Mouse (Mus musculus) kidney, embryonic 15.5 days (tissue): ENCODE data around the gene Itpkb. TPM values are rescaled to one million over a fixed set of nuclear protein-coding genes. Genes with fewer than 3 reads are reported as not detected.

Source experiments
- ATAC-seq: fragments of 200-750 bp; cut with Nextera tagmentation; replicated peaks from 2 replicates; pipeline ENCODE4 v1.8.0; 2017; ENCODE audit warnings: moderate TSS enrichment; ENCODE audit not compliant: low FRiP score
- H3K27ac ChIP-seq: fragments of 300-500 bp; sonication (generic); 2 replicates; pipeline ENCODE4 v1.5.1; 2015; ENCODE audit warnings: mild to moderate bottlenecking, inconsistent platforms
- H3K27me3 ChIP-seq: fragments of 300-500 bp; sonication (generic); 2 replicates; pipeline ENCODE4 v1.6.1; 2015; ENCODE audit warnings: inconsistent platforms
- H3K36me3 ChIP-seq: fragments of 300-500 bp; sonication (generic); 2 replicates; pipeline ENCODE4 v1.6.1; 2015; ENCODE audit warnings: inconsistent platforms
- H3K4me1 ChIP-seq: fragments of 300-500 bp; sonication (generic); 2 replicates; pipeline ENCODE4 v1.6.1; 2015; ENCODE audit warnings: inconsistent platforms
- H3K4me2 ChIP-seq: fragments of 300-500 bp; sonication (generic); 2 replicates; pipeline ENCODE4 v1.6.1; 2015; ENCODE audit warnings: moderate library complexity, mild to moderate bottlenecking, inconsistent platforms
- H3K4me3 ChIP-seq: fragments of 300-500 bp; sonication (generic); replicated peaks from 2 replicates; pipeline ENCODE4 v1.5.1; 2015; ENCODE audit warnings: mild to moderate bottlenecking, inconsistent platforms
- H3K9ac ChIP-seq: fragments of 300-500 bp; sonication (generic); 2 replicates; pipeline ENCODE4 v1.6.1; 2015; ENCODE audit warnings: mild to moderate bottlenecking, inconsistent platforms
- H3K9me3 ChIP-seq: fragments of 300-500 bp; sonication (generic); replicated peaks from 2 replicates; pipeline ENCODE4 v1.6.1; 2016; ENCODE audit warnings: inconsistent platforms
- WGBS: fragments of 180-500 bp; shearing (Covaris S2); methylation state at CpG from one replicate; pipeline ENCODE4 v1.1.7; 2015; ENCODE audit warnings: mixed read lengths; 5-methylcytosine and 5-hydroxymethylcytosine counted together
- polyA plus RNA-seq: library from polyadenylated mRNA; unstranded; fragments of >200 nt; fragmentation: Nextera tagmentation; extraction: Ambion mirVana; gene quantifications from 2 replicates; pipeline ENCODE4 v1.2.1, GENCODE M21; 2015

Itpkb gene
- polyA plus RNA-seq, 1 experiment from 2014 or later, result 9.4 TPM

GRCm38 (mm10) chr1:180300997-180301396, 29.3 kb upstream of the Itpkb start:
- no peaks in the 10 kb centered on the region for H3K9me3 ChIP-seq
- H3K4me1 ChIP-seq, result 0 out of 2 replicates have a peak, but pooled peaks cover 3% of the 10 kb centered on the region
- no peak for ATAC-seq
- no peak overlapping the region for H3K9ac ChIP-seq
- no peak overlapping the region for H3K27ac ChIP-seq
- no peak overlapping the region for H3K4me3 ChIP-seq
- no peaks in the 10 kb centered on the region for H3K27me3 ChIP-seq
- H3K4me2 ChIP-seq, result no peak overlapping the region
- no peaks in the 10 kb centered on the region for H3K36me3 ChIP-seq
- 47% methylated on average over 4 of the region's 4 CpGs for whole genome bisulfite sequencing

DNA sequence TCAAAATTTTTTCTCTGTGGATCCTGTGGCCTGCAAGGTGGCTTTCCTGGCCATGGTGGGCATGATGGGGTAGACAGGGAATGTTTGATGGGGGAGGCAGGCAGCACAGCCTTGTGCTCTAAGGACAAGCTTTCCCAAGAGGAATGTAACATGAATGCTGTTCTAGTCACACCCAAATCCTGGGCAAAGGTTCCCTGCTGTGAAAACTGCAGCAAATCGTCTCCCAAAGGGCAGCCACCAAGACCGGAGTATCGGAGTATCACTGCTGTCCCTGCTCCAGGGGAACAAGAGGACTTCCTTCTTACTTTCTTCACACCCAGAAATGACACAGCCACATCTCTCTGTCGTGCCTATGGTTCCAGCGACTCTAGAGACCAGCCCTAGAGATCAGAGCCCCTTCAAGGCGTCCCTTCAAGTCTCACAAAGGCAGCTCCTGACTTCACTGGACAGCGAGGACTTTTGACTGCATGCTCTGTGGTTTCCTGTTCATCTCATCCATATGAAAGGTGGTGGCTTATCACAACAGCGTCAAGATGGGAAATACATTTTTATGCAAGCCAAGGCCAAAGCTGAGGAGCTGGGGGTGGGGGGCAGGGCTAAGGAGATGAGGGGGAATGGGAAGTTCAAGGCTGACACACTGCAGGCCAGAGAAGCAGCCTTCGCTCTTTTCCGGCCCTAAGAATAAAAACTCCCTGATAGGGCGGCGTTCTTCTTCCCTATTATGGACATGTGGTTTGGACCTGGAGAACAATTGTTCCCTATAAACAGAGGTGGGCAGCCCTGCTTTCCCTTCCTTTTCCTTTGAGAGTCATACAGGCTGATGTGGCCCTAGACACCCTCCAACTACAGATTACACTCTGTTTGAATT, 27.8 kb upstream of the Itpkb start:
- Histone ChIP-seq H3K36me3 (no peaks in the 10 kb centered on the region), H3K4me3 (no peak overlapping the region), H3K4me1 (peaks cover 5% of the 10 kb centered on the region; the same call in 1 of the 2 replicates), H3K9ac (no peak overlapping the region), H3K4me2 (no peak overlapping the region), H3K27me3 (no peaks in the 10 kb centered on the region), H3K27ac (peak overlapping the region; percentile 63), H3K9me3 (no peaks in the 10 kb centered on the region)
- 63% methylated on average over 12 of the region's 12 CpGs for WGBS
- no peak for ATAC-seq

DNA sequence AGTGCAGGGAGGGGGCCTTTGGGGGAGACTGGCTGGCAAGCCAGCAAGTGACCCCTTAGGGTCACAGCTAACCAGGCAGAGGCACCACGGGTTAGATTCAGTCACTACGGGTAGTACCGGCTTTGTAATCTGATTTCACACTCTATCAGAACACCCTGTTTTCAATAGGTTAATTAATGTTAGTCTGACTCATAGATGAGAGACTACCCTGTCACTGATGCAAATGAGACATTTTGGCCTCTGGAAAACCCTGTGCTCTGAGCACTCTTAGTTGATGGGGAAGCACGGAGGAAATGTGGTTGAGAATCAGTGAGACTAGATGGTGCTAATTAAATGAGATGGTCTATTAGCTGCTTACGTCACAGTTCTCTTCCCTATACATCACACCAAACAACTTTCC, 26.7 kb upstream of the Itpkb start:
- no peaks in the 10 kb centered on the region for H3K36me3 ChIP-seq
- no peaks in the 10 kb centered on the region for H3K27me3 ChIP-seq
- H3K9ac ChIP-seq, result no peak overlapping the region
- no peak overlapping the region for H3K4me3 ChIP-seq
- no peaks in the 10 kb centered on the region for H3K9me3 ChIP-seq
- H3K27ac ChIP-seq, result no peak overlapping the region; the same call in 1 of the 2 replicates
- WGBS, result 69% methylated on average over 5 of the region's 5 CpGs
- H3K4me2 ChIP-seq, result no peak overlapping the region
- H3K4me1 ChIP-seq, result peaks cover 8% of the 10 kb centered on the region; the same call in 1 of the 2 replicates
- ATAC-seq, result no peak

- H3K4me3 ChIP-seq, result no peak overlapping the region
- H3K36me3 ChIP-seq, result no peaks in the 10 kb centered on the region
- no peak overlapping the region for H3K9ac ChIP-seq
- no peaks in the 10 kb centered on the region for H3K9me3 ChIP-seq
- H3K4me1 ChIP-seq, result peaks cover 8% of the 10 kb centered on the region; the same call in 1 of the 2 replicates
- no peak for ATAC-seq
- 67% methylated on average over 9 of the region's 9 CpGs for WGBS
- H3K27ac ChIP-seq, result no peak overlapping the region
- H3K4me2 ChIP-seq, result no peak overlapping the region
- H3K27me3 ChIP-seq, result no peaks in the 10 kb centered on the region
These were observed 23.4 kb upstream of the Itpkb start for GRCm38 (mm10) chr1:180306889-180307288.

GRCm38 (mm10) chr1:180307661-180308060, 22.6 kb upstream of the Itpkb start:
- Histone ChIP-seq H3K27ac (no peak overlapping the region), H3K9me3 (no peaks in the 10 kb centered on the region), H3K4me1 (peaks cover 11% of the 10 kb centered on the region), H3K27me3 (no peaks in the 10 kb centered on the region), H3K4me2 (no peak overlapping the region), H3K9ac (no peak overlapping the region), H3K36me3 (no peaks in the 10 kb centered on the region), H3K4me3 (no peak overlapping the region)
- ATAC-seq, result no peak
- WGBS, result 58% methylated on average over 2 of the region's 2 CpGs

DNA sequence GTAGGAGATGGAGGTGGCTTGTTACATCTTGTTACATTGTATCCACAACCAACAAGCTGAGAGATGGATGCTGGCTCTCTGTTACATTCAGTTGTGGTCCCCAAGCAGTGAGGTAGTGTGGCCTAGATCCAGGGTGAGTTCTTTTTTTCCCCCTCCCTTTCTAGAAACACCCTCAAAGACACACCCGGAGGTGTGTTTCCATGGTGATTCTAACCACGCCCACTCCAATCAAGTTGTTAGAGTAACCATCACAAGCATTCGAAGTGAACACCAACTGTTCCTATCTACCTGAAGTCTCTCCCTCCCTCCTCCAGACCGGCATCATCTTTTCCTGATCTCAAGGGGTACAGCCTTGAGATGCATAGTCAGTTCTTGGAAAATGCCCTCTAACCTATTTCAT, 21.4 kb upstream of the Itpkb start:
- H3K27me3 ChIP-seq, result no peaks in the 10 kb centered on the region
- H3K4me3 ChIP-seq, result no peak overlapping the region
- no peak overlapping the region for H3K4me2 ChIP-seq
- H3K9me3 ChIP-seq, result no peaks in the 10 kb centered on the region
- no peak for ATAC-seq
- H3K36me3 ChIP-seq, result no peaks in the 10 kb centered on the region
- H3K27ac ChIP-seq, result no peak overlapping the region
- H3K9ac ChIP-seq, result no peak overlapping the region
- H3K4me1 ChIP-seq, result peaks cover 23% of the 10 kb centered on the region
- 57% methylated on average over 4 of the region's 4 CpGs for WGBS

GRCm38 (mm10) chr1:180312286-180312685, 18.0 kb upstream of the Itpkb start:
- 71% methylated on average over 6 of the region's 6 CpGs for WGBS
- Histone ChIP-seq H3K36me3 (no peaks in the 10 kb centered on the region), H3K27me3 (no peaks in the 10 kb centered on the region), H3K4me2 (no peak overlapping the region), H3K9ac (no peak overlapping the region), H3K9me3 (no peaks in the 10 kb centered on the region), H3K27ac (0 out of 2 replicates have a peak overlapping the region, but pooled peaks have one; percentile 56), H3K4me1 (peaks cover 26% of the 10 kb centered on the region), H3K4me3 (no peak overlapping the region)
- no peak for ATAC-seq

DNA sequence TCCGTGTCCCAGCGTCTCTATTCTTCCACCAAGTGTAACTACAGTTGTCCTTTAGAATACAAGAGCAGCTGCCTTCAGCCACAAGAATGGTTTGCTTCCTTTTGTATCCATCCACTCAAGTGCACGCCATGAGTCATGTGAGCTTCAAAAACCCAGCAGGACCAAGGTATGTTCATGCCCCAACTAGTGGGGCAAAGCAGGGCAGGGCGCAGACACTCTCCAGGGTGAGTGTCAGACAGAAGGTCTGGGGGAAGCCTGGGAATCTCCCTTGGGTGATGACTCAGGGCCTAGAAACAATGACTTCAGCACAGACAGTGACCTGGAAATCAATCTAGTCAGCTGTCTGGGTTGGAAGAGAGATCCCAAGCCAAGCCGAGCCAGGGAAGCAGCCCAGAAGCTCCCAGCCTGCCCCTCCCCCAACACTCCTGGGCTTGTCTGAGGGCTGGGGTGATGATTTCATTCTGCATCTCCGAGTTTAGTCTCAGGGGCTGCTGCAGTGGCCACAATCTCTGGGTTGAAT, 17.4 kb upstream of the Itpkb start:
- no peaks in the 10 kb centered on the region for H3K27me3 ChIP-seq
- no peaks in the 10 kb centered on the region for H3K36me3 ChIP-seq
- peak overlapping the region; percentile 62; the same call in 1 of the 2 replicates for H3K4me2 ChIP-seq
- WGBS, result 48% methylated on average over 6 of the region's 6 CpGs
- H3K27ac ChIP-seq, result 0 out of 2 replicates have a peak overlapping the region, but pooled peaks have one; percentile 56
- no peak overlapping the region for H3K9ac ChIP-seq
- peak; percentile 58; the same call in 1 of the 2 replicates for ATAC-seq
- H3K4me1 ChIP-seq, result peaks cover 21% of the 10 kb centered on the region
- no peaks in the 10 kb centered on the region for H3K9me3 ChIP-seq
- H3K4me3 ChIP-seq, result no peak overlapping the region

DNA sequence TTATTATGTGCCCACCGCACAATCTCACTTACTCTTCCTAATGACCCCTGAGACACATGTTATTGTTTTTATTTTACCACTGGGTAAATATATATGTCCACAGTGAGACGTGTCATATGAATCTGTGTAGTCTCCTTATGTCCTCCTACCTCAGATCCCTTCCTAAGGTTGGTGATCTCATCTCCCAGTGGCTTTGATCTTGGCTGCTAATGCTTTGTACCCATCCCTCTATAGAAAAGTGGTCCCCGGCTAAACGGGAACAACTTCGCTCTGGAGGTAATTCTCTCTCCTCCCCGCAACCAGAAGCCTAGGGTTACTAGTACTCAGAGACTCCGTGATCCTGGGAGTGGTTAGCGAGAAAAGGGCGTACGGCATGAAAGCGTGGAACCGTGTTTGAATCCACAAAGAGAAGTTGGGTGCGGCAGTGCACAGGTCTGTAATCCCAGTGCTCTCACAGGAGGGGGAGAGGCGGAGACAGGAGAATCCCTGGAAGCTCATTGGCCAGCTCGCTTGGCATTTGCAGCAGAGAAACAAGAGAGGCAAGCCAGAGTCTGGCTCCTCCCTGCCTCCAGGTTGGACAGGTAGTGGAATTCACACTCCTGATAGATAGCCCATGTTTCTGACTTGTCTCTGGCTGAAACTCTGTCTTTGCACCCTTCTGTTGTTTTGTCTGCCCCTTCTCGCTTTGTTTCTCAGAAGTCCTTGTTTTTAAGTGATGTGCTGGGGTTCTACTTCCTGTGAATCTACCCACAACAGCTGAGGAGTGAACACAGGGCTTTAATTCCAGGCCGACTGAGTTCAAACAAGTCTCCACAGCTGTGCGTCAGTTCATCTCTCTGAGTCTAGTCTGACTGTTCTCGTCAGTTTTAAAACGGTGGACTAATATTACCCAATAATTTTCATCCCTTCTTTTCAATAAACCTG, 16.5 kb upstream of the Itpkb start:
- H3K27ac ChIP-seq, result no peak overlapping the region
- no peaks in the 10 kb centered on the region for H3K27me3 ChIP-seq
- H3K9me3 ChIP-seq, result no peaks in the 10 kb centered on the region
- H3K9ac ChIP-seq, result no peak overlapping the region
- peaks cover 21% of the 10 kb centered on the region for H3K4me1 ChIP-seq
- peak; percentile 64 for ATAC-seq
- peak overlapping the region; percentile 34 for H3K4me3 ChIP-seq
- H3K4me2 ChIP-seq, result peak overlapping the region; percentile 62
- H3K36me3 ChIP-seq, result no peaks in the 10 kb centered on the region
- 12% methylated on average over 20 of the region's 20 CpGs for WGBS

DNA sequence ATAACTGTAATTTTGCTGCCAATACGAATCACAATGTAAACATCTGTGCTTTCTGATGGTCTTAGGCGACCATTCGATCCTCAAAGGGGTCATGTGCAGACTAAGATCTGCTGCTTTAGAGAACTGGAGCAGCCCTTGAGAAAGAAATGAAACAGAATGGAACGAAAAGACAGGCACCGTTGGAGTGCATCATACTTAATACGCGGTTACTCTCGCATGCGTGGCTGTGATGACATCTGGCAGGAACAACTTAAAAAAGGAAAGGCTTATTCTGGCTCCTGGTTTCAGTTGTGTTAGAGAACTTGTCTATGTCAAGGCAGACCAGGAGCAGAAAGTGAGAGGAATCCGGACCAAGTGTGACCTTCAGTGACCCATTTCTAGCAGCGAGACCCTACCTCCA, 15.6 kb upstream of the Itpkb start:
- no peak overlapping the region for H3K4me2 ChIP-seq
- WGBS, result 79% methylated on average over 11 of the region's 11 CpGs
- H3K9ac ChIP-seq, result no peak overlapping the region
- H3K4me3 ChIP-seq, result no peak overlapping the region
- no peak overlapping the region for H3K27ac ChIP-seq
- peaks cover 24% of the 10 kb centered on the region for H3K4me1 ChIP-seq
- no peaks in the 10 kb centered on the region for H3K9me3 ChIP-seq
- H3K27me3 ChIP-seq, result no peaks in the 10 kb centered on the region
- ATAC-seq, result no peak
- no peaks in the 10 kb centered on the region for H3K36me3 ChIP-seq

GRCm38 (mm10) chr1:180315127-180315526, 15.2 kb upstream of the Itpkb start:
- Histone ChIP-seq H3K36me3 (no peaks in the 10 kb centered on the region), H3K4me1 (peaks cover 28% of the 10 kb centered on the region), H3K9me3 (no peaks in the 10 kb centered on the region), H3K4me2 (no peak overlapping the region), H3K9ac (no peak overlapping the region), H3K27me3 (no peaks in the 10 kb centered on the region), H3K27ac (no peak overlapping the region), H3K4me3 (no peak overlapping the region)
- ATAC-seq, result no peak
- 66% methylated on average over 3 of the region's 3 CpGs for WGBS

- Histone ChIP-seq H3K9ac (no peak overlapping the region), H3K4me1 (peaks cover 23% of the 10 kb centered on the region), H3K4me3 (no peak overlapping the region), H3K36me3 (no peaks in the 10 kb centered on the region), H3K27ac (no peak overlapping the region), H3K27me3 (no peaks in the 10 kb centered on the region), H3K9me3 (no peaks in the 10 kb centered on the region), H3K4me2 (no peak overlapping the region)
- no peak for ATAC-seq
- WGBS, result 71% methylated on average over 4 of the region's 4 CpGs
These were observed 12.8 kb upstream of the Itpkb start for GRCm38 (mm10) chr1:180317450-180317849.
